Mouse (Mus musculus) midbrain, embryonic 14.5 days (tissue): ENCODE measurements around the gene Rpe. TPM values are rescaled to one million over a fixed set of nuclear protein-coding genes. Genes with fewer than 3 reads are reported as not detected.
"Not testable (repeated sequence)": the region's sequence is repeated elsewhere in the genome, so short reads cannot be mapped to it uniquely, and the experiment has no call there.

Experiments used
- ATAC-seq: fragments of 200-750 bp; cut with Nextera tagmentation; 2 replicates; pipeline ENCODE4 v1.8.0; 2017; ENCODE audit warnings: moderate number of reproducible peaks, moderate library complexity; ENCODE audit not compliant: low FRiP score, low TSS enrichment
- DNase-seq: peaks from one replicate; pipeline ENCODE4 v3.0.0-alpha.2; 2015
- H3K27ac ChIP-seq: fragments of 300-500 bp; sonication (generic); replicated peaks from 2 replicates; pipeline ENCODE4 v1.5.1; 2014; ENCODE audit warnings: mild to moderate bottlenecking, low read depth, low read length, moderate library complexity
- H3K27me3 ChIP-seq: fragments of 300-500 bp; sonication (generic); 2 replicates; pipeline ENCODE4 v1.6.1; 2014; ENCODE audit warnings: low read length, control low read depth, mixed read lengths; ENCODE audit not compliant: control insufficient read depth, insufficient read depth
- H3K36me3 ChIP-seq: fragments of 300-500 bp; sonication (generic); 2 replicates; pipeline ENCODE4 v1.6.1; 2014; ENCODE audit warnings: low read length, control low read depth; ENCODE audit not compliant: control insufficient read depth, insufficient read depth
- H3K4me1 ChIP-seq: fragments of 300-500 bp; sonication (generic); 2 replicates; pipeline ENCODE4 v1.6.1; 2014; ENCODE audit warnings: mild to moderate bottlenecking, antibody characterized with exemption, low read length, control low read depth; ENCODE audit not compliant: control insufficient read depth, insufficient read depth
- H3K4me2 ChIP-seq: fragments of 300-500 bp; sonication (generic); 2 replicates; pipeline ENCODE4 v1.6.1; 2014; ENCODE audit warnings: mild to moderate bottlenecking, low read length, moderate library complexity
- H3K4me3 ChIP-seq: fragments of 300-500 bp; sonication (generic); replicated peaks from 2 replicates; pipeline ENCODE4 v1.5.1; 2014; ENCODE audit warnings: low read depth, low read length
- H3K9ac ChIP-seq: fragments of 300-500 bp; sonication (generic); replicated peaks from 2 replicates; pipeline ENCODE4 v1.6.1; 2014; ENCODE audit warnings: mild to moderate bottlenecking, low read length, moderate library complexity
- H3K9me3 ChIP-seq: fragments of 300-500 bp; sonication (generic); 2 replicates; pipeline ENCODE4 v1.6.1; 2016; ENCODE audit warnings: low read length, control low read depth, mixed read lengths; ENCODE audit not compliant: control insufficient read depth
- WGBS: fragments of 180-500 bp; shearing (Covaris S2); extraction: QIAGEN DNeasy Blood & Tissue Kit; methylation state at CpG from one replicate; pipeline ENCODE4 v1.1.7; 2014; 5-methylcytosine and 5-hydroxymethylcytosine counted together
- polyA plus RNA-seq: library from polyadenylated mRNA; unstranded; fragments of >200 nt; fragmentation: Nextera tagmentation; extraction: Ambion mirVana; gene quantifications from 2 replicates; pipeline ENCODE4 v1.2.1, GENCODE M21; 2014

Gene Rpe
- polyA plus RNA-seq, 1 experiment from 2014 or later, result 36.8 TPM

- 54% methylated on average over 3 of the region's 3 CpGs for WGBS
- H3K27me3 ChIP-seq, result no peaks in the 10 kb centered on the region
- DNase-seq (peak; percentile 20), ATAC-seq (no peak)
- no peaks in the 10 kb centered on the region for H3K9me3 ChIP-seq
- no peak overlapping the region for H3K4me3 ChIP-seq
- H3K9ac ChIP-seq, result no peak overlapping the region
- H3K27ac ChIP-seq, result no peak overlapping the region
- no peaks in the 10 kb centered on the region for H3K4me1 ChIP-seq
- H3K4me2 ChIP-seq, result no peak overlapping the region
- H3K36me3 ChIP-seq, result no peaks in the 10 kb centered on the region
Observed at GRCm38 (mm10) chr1:66691772-66692171, 8.9 kb upstream of the Rpe start.

- Histone ChIP-seq H3K4me2 (no peak overlapping the region), H3K9me3 (no peaks in the 10 kb centered on the region), H3K4me1 (no peaks in the 10 kb centered on the region), H3K36me3 (no peaks in the 10 kb centered on the region), H3K4me3 (no peak overlapping the region), H3K27ac (no peak overlapping the region), H3K9ac (no peak overlapping the region), H3K27me3 (no peaks in the 10 kb centered on the region)
- DNase-seq (no peak), ATAC-seq (no peak)
- WGBS, result 67% methylated on average over 1 of the region's 1 CpGs
Observed at GRCm38 (mm10) chr1:66692308-66692707, 8.3 kb upstream of the Rpe start.

GRCm38 (mm10) chr1:66692780-66693392 is 7.7 kb upstream of the Rpe start:
- Histone ChIP-seq H3K9me3 (no peaks in the 10 kb centered on the region), H3K27ac (no peak overlapping the region), H3K4me1 (no peaks in the 10 kb centered on the region), H3K27me3 (no peaks in the 10 kb centered on the region), H3K4me2 (no peak overlapping the region), H3K4me3 (no peak overlapping the region), H3K36me3 (no peaks in the 10 kb centered on the region), H3K9ac (no peak overlapping the region)
- whole genome bisulfite sequencing, result 65% methylated on average over 8 of the region's 8 CpGs
- ATAC-seq (peak; percentile 57), DNase-seq (peak; percentile 18)

- no peak for ATAC-seq
- no peaks in the 10 kb centered on the region for H3K36me3 ChIP-seq
- no peak overlapping the region for H3K9ac ChIP-seq
- no peak for DNase-seq
- H3K9me3 ChIP-seq, result no peaks in the 10 kb centered on the region
- H3K4me1 ChIP-seq, result no peaks in the 10 kb centered on the region
- 82% methylated on average over 5 of the region's 5 CpGs for WGBS
- H3K27me3 ChIP-seq, result no peaks in the 10 kb centered on the region
- no peak overlapping the region for H3K4me2 ChIP-seq
- no peak overlapping the region for H3K4me3 ChIP-seq
- H3K27ac ChIP-seq, result no peak overlapping the region
Observed at GRCm38 (mm10) chr1:66694266-66694665, 6.4 kb upstream of the Rpe start.

- Histone ChIP-seq H3K9ac (no peak overlapping the region), H3K36me3 (no peaks in the 10 kb centered on the region), H3K4me2 (no peak overlapping the region), H3K9me3 (no peaks in the 10 kb centered on the region), H3K4me1 (peaks cover 2% of the 10 kb centered on the region; the same call in 1 of the 2 replicates), H3K27me3 (no peaks in the 10 kb centered on the region), H3K4me3 (no peak overlapping the region), H3K27ac (no peak overlapping the region)
- ATAC-seq (no peak), DNase-seq (no peak)
- 68% methylated on average over 7 of the region's 7 CpGs for WGBS
Observed at GRCm38 (mm10) chr1:66695296-66695695, 5.3 kb upstream of the Rpe start.

- not testable (repeated sequence) for H3K4me2 ChIP-seq, ATAC-seq, H3K9ac ChIP-seq, H3K27ac ChIP-seq, H3K36me3 ChIP-seq, H3K4me3 ChIP-seq, H3K9me3 ChIP-seq, H3K27me3 ChIP-seq, DNase-seq
- peaks cover 11% of the 10 kb centered on the region for H3K4me1 ChIP-seq
- whole genome bisulfite sequencing, result 88% methylated on average over 10 of the region's 10 CpGs
Observed at GRCm38 (mm10) chr1:66699630-66700029, 1.0 kb upstream of the Rpe start.

GRCm38 (mm10) chr1:66700149-66700692 is 410 bp upstream of the Rpe start:
- 51% methylated on average over 5 of the region's 5 CpGs for WGBS
- no peaks in the 10 kb centered on the region for H3K36me3 ChIP-seq

GRCm38 (mm10) chr1:66701576-66701940 is 927 bp downstream of the Rpe start:
- Histone ChIP-seq H3K27ac (no peak overlapping the region), H3K9me3 (no peaks in the 10 kb centered on the region), H3K9ac (peak overlapping the region; percentile 76), H3K4me3 (peak overlapping the region; percentile 87), H3K27me3 (no peaks in the 10 kb centered on the region), H3K4me2 (peak overlapping the region; percentile 73), H3K4me1 (peaks cover 11% of the 10 kb centered on the region), H3K36me3 (0 out of 2 replicates have a peak, but pooled peaks cover 3% of the 10 kb centered on the region)
- 40% methylated on average over 2 of the region's 2 CpGs for WGBS
- ATAC-seq, result no peak
- no peak for DNase-seq

More at GRCm38 (mm10) chr1:66700149-66700692, 410 bp upstream of the Rpe start:
- Histone ChIP-seq H3K27me3 (no peaks in the 10 kb centered on the region), H3K27ac (0 out of 2 replicates have a peak overlapping the region, but pooled peaks have one; percentile 41), H3K4me3 (peak overlapping the region; percentile 87), H3K4me2 (peak overlapping the region; percentile 73), H3K9ac (no peak overlapping the region), H3K4me1 (peaks cover 11% of the 10 kb centered on the region), H3K9me3 (no peaks in the 10 kb centered on the region)
- no peak for DNase-seq
- ATAC-seq, result peak; percentile 43
